Mouse (Mus musculus) stomach, embryonic 15.5 days (tissue): ENCODE measurements at regions not wholly inside any gene's neighbourhood (a gene's known extent, or its start where the extent isn't known, plus 50 kb on each side); places are given as distances from the start of the nearest gene placed in this dataset.

Source experiments
- ATAC-seq: fragments of 200-750 bp; cut with Nextera tagmentation; 2 replicates; pipeline ENCODE4 v1.8.0; 2017; ENCODE audit warnings: low read depth, moderate number of reproducible peaks, moderate TSS enrichment; ENCODE audit not compliant: insufficient read depth, low FRiP score
- H3K27ac ChIP-seq: fragments of 300-500 bp; sonication (generic); 2 replicates; pipeline ENCODE4 v1.5.1; 2015; ENCODE audit warnings: mild to moderate bottlenecking, inconsistent platforms
- H3K27me3 ChIP-seq: fragments of 300-500 bp; sonication (generic); replicated peaks from 2 replicates; pipeline ENCODE4 v1.6.1; 2015; ENCODE audit warnings: inconsistent platforms
- H3K36me3 ChIP-seq: fragments of 300-500 bp; sonication (generic); 2 replicates; pipeline ENCODE4 v1.6.1; 2015; ENCODE audit warnings: inconsistent platforms
- H3K4me1 ChIP-seq: fragments of 300-500 bp; sonication (generic); 2 replicates; pipeline ENCODE4 v1.6.1; 2015; ENCODE audit warnings: inconsistent platforms
- H3K4me2 ChIP-seq: fragments of 300-500 bp; sonication (generic); 2 replicates; pipeline ENCODE4 v1.6.1; 2015; ENCODE audit warnings: mild to moderate bottlenecking, inconsistent platforms
- H3K4me3 ChIP-seq: fragments of 300-500 bp; sonication (generic); replicated peaks from 2 replicates; pipeline ENCODE4 v1.5.1; 2015; ENCODE audit warnings: inconsistent platforms
- H3K9ac ChIP-seq: fragments of 300-500 bp; sonication (generic); 2 replicates; pipeline ENCODE4 v1.6.1; 2015; ENCODE audit warnings: inconsistent platforms
- H3K9me3 ChIP-seq: fragments of 300-500 bp; sonication (generic); 2 replicates; pipeline ENCODE4 v1.6.1; 2016; ENCODE audit warnings: inconsistent platforms
- WGBS: fragments of 180-500 bp; shearing (Covaris S2); methylation state at CpG from one replicate; pipeline ENCODE4 v1.1.7; 2015; 5-methylcytosine and 5-hydroxymethylcytosine counted together

GRCm38 (mm10) chr5:64678706-64679105, 124.5 kb upstream of the Klf3 start:
- Histone ChIP-seq H3K4me2 (no peak overlapping the region), H3K27me3 (no peaks in the 10 kb centered on the region), H3K4me1 (no peaks in the 10 kb centered on the region), H3K4me3 (no peak overlapping the region), H3K27ac (no peak overlapping the region), H3K36me3 (no peaks in the 10 kb centered on the region), H3K9ac (no peak overlapping the region), H3K9me3 (no peaks in the 10 kb centered on the region)
- ATAC-seq = no peak
- WGBS = 85% methylated on average over 2 of the region's 2 CpGs

- H3K4me1 ChIP-seq = no peaks in the 10 kb centered on the region
- no peak overlapping the region for H3K27ac ChIP-seq
- no peaks in the 10 kb centered on the region for H3K27me3 ChIP-seq
- H3K9ac ChIP-seq = no peak overlapping the region
- WGBS = 65% methylated on average over 18 of the region's 18 CpGs
- ATAC-seq = no peak; the same call in 1 of the 2 replicates
- H3K36me3 ChIP-seq = no peaks in the 10 kb centered on the region
- H3K4me3 ChIP-seq = no peak overlapping the region
- no peaks in the 10 kb centered on the region for H3K9me3 ChIP-seq
- H3K4me2 ChIP-seq = no peak overlapping the region
Observed at GRCm38 (mm10) chr5:64679996-64680625, 123.1 kb upstream of the Klf3 start.

GRCm38 (mm10) chr5:64681161-64681560, 122.0 kb upstream of the Klf3 start:
- H3K4me1 ChIP-seq = no peaks in the 10 kb centered on the region
- no peak for ATAC-seq
- no peaks in the 10 kb centered on the region for H3K9me3 ChIP-seq
- 70% methylated on average over 5 of the region's 5 CpGs for WGBS
- H3K4me2 ChIP-seq = no peak overlapping the region
- H3K27me3 ChIP-seq = no peaks in the 10 kb centered on the region
- H3K36me3 ChIP-seq = no peaks in the 10 kb centered on the region
- H3K4me3 ChIP-seq = no peak overlapping the region
- no peak overlapping the region for H3K9ac ChIP-seq
- no peak overlapping the region for H3K27ac ChIP-seq

GRCm38 (mm10) chr5:64682326-64682845, 120.8 kb upstream of the Klf3 start:
- ATAC-seq = no peak; the same call in 1 of the 2 replicates
- H3K36me3 ChIP-seq = no peaks in the 10 kb centered on the region
- no peak overlapping the region for H3K4me3 ChIP-seq
- no peak overlapping the region for H3K9ac ChIP-seq
- H3K27me3 ChIP-seq = no peaks in the 10 kb centered on the region
- H3K4me1 ChIP-seq = no peaks in the 10 kb centered on the region
- WGBS = 59% methylated on average over 7 of the region's 7 CpGs
- no peak overlapping the region for H3K27ac ChIP-seq
- H3K9me3 ChIP-seq = no peaks in the 10 kb centered on the region
- H3K4me2 ChIP-seq = no peak overlapping the region

- Histone ChIP-seq H3K27me3 (no peaks in the 10 kb centered on the region), H3K27ac (no peak overlapping the region), H3K4me2 (no peak overlapping the region), H3K36me3 (no peaks in the 10 kb centered on the region), H3K9me3 (no peaks in the 10 kb centered on the region), H3K4me3 (no peak overlapping the region), H3K4me1 (no peaks in the 10 kb centered on the region), H3K9ac (no peak overlapping the region)
- ATAC-seq = no peak
- 89% methylated on average over 4 of the region's 4 CpGs for WGBS
Observed at GRCm38 (mm10) chr5:64683419-64683818, 119.8 kb upstream of the Klf3 start.

- H3K4me1 ChIP-seq = no peaks in the 10 kb centered on the region
- no peak overlapping the region for H3K4me2 ChIP-seq
- H3K9me3 ChIP-seq = no peaks in the 10 kb centered on the region
- ATAC-seq = no peak
- 69% methylated on average over 5 of the region's 5 CpGs for WGBS
- H3K27me3 ChIP-seq = no peaks in the 10 kb centered on the region
- H3K4me3 ChIP-seq = no peak overlapping the region
- no peak overlapping the region for H3K9ac ChIP-seq
- H3K36me3 ChIP-seq = no peaks in the 10 kb centered on the region
- H3K27ac ChIP-seq = no peak overlapping the region
Observed at GRCm38 (mm10) chr5:64684275-64684674, 118.9 kb upstream of the Klf3 start.

- Histone ChIP-seq H3K36me3 (no peaks in the 10 kb centered on the region), H3K4me1 (no peaks in the 10 kb centered on the region), H3K27ac (no peak overlapping the region), H3K4me3 (no peak overlapping the region), H3K4me2 (no peak overlapping the region), H3K9me3 (no peaks in the 10 kb centered on the region), H3K9ac (no peak overlapping the region), H3K27me3 (no peaks in the 10 kb centered on the region)
- ATAC-seq = no peak
- 78% methylated on average over 7 of the region's 7 CpGs for WGBS
Observed at GRCm38 (mm10) chr5:64690148-64690547, 113.0 kb upstream of the Klf3 start.

GRCm38 (mm10) chr5:64691406-64692100, 111.6 kb upstream of the Klf3 start:
- Histone ChIP-seq H3K4me2 (no peak overlapping the region), H3K9ac (no peak overlapping the region), H3K4me1 (no peaks in the 10 kb centered on the region), H3K27me3 (no peaks in the 10 kb centered on the region), H3K4me3 (no peak overlapping the region), H3K27ac (no peak overlapping the region), H3K36me3 (no peaks in the 10 kb centered on the region), H3K9me3 (no peaks in the 10 kb centered on the region)
- no peak for ATAC-seq
- 83% methylated on average over 8 of the region's 8 CpGs for WGBS

GRCm38 (mm10) chr5:64692335-64692734, 110.9 kb upstream of the Klf3 start:
- ATAC-seq = no peak
- WGBS = 83% methylated on average over 11 of the region's 11 CpGs

GRCm38 (mm10) chr5:64693616-64694015, 109.6 kb upstream of the Klf3 start:
- Histone ChIP-seq H3K9ac (no peak overlapping the region), H3K4me1 (no peaks in the 10 kb centered on the region), H3K9me3 (no peaks in the 10 kb centered on the region), H3K4me3 (no peak overlapping the region), H3K4me2 (no peak overlapping the region), H3K27me3 (no peaks in the 10 kb centered on the region), H3K27ac (no peak overlapping the region), H3K36me3 (no peaks in the 10 kb centered on the region)
- ATAC-seq = no peak
- WGBS = 78% methylated on average over 8 of the region's 8 CpGs

More at GRCm38 (mm10) chr5:64692335-64692734, 110.9 kb upstream of the Klf3 start:
- H3K27me3 ChIP-seq = no peaks in the 10 kb centered on the region
- no peak overlapping the region for H3K4me2 ChIP-seq
- H3K9ac ChIP-seq = no peak overlapping the region
- H3K27ac ChIP-seq = no peak overlapping the region
- H3K36me3 ChIP-seq = no peaks in the 10 kb centered on the region
- H3K4me3 ChIP-seq = no peak overlapping the region
- no peaks in the 10 kb centered on the region for H3K4me1 ChIP-seq
- H3K9me3 ChIP-seq = no peaks in the 10 kb centered on the region

GRCm38 (mm10) chr5:64694606-64695005, 108.6 kb upstream of the Klf3 start:
- H3K4me1 ChIP-seq = no peaks in the 10 kb centered on the region
- no peak overlapping the region for H3K4me2 ChIP-seq
- no peak overlapping the region for H3K27ac ChIP-seq
- H3K9ac ChIP-seq = no peak overlapping the region
- WGBS = 88% methylated on average over 8 of the region's 8 CpGs
- ATAC-seq = no peak
- no peak overlapping the region for H3K4me3 ChIP-seq
- no peaks in the 10 kb centered on the region for H3K36me3 ChIP-seq
- no peaks in the 10 kb centered on the region for H3K9me3 ChIP-seq
- no peaks in the 10 kb centered on the region for H3K27me3 ChIP-seq

GRCm38 (mm10) chr5:64696099-64696498, 107.1 kb upstream of the Klf3 start:
- Histone ChIP-seq H3K36me3 (no peaks in the 10 kb centered on the region), H3K4me3 (no peak overlapping the region), H3K4me2 (no peak overlapping the region), H3K27ac (no peak overlapping the region), H3K27me3 (no peaks in the 10 kb centered on the region), H3K4me1 (peaks cover 1% of the 10 kb centered on the region; the same call in 1 of the 2 replicates), H3K9ac (no peak overlapping the region), H3K9me3 (no peaks in the 10 kb centered on the region)
- ATAC-seq = no peak
- 90% methylated on average over 14 of the region's 14 CpGs for WGBS
